Mouse (Mus musculus) ovary, postnatal 14 days (tissue): ENCODE measurements around the gene Itih2.

Experiments
- DNase-seq: peaks from one replicate; pipeline ENCODE4 v3.0.0; 2022; ENCODE audit warnings: low spot score

The Itih2 gene

DNA sequence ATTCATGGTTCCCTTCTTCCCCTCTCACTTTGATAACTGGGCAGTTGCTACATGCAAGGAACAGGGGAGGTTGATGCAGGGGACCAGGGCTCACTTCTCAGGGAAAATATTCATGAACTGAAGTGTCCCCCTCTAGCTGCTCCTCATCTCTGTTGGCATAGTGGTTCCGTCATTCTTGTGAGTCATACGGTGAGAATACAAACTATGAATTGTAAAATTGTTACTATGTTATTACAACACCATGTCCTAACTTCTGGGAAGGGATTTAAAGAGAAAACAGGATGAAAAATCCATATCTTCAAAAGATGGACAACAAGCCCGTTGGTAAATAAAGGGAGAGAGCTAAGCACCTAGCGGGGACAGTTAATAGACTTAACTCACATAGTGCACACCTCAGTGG is at the start of gene Itih2:
Itih2 (minus strand) TSS at position 101 of the 400 bp plus-strand sequence.
- DNase-seq: no peak

- no peak for DNase-seq
Measured at GRCm38 (mm10) chr2:10169991-10170390, 38.8 kb upstream of the Itih2 start.

- no peak for DNase-seq
Measured at GRCm38 (mm10) chr2:10168016-10168415, 36.8 kb upstream of the Itih2 start.

GRCm38 (mm10) chr2:10167283-10167682 is 36.1 kb upstream of the Itih2 start:
- no peak for DNase-seq

DNA sequence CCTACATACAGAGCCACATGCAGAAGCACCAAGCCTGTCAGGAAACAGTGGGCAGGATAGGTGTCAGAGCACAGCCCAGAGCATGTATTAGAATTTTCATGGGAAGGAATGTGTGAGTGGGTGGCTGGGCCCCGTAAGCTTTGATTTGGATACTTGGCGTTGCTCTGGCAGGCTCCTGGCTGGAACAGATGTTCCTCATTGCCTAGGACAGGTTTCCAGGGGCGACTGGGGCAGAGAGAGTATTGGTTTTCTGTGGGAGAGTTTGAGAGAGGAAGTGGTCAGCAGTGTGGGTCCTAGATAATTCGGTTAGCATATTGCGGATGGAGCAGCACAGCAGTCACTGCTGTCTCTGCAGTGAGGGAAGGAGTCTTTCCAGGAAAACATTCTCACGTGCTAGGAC is 35.4 kb upstream of the Itih2 start:
- no peak for DNase-seq

DNA sequence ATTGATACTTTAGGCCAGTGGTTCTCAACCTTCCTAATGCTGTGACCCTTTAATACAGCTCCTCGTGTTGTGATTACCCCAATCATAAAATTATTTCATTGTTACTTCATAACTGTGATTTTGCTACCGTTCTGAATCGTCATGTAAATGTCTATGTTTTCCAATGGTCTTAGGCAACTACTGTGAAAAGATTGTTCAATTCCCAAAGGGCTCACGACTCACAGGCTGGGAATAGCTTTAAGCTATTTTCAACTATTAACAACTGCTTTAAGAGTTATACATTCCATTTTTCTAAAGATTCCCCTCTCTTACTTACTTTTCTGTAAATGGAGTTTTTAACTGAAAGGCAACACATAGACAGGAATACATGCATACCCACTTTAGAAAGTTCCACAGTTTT is 30.8 kb upstream of the Itih2 start:
- DNase-seq: no peak

GRCm38 (mm10) chr2:10157184-10157583 is 26.0 kb upstream of the Itih2 start:
- no peak for DNase-seq

DNA sequence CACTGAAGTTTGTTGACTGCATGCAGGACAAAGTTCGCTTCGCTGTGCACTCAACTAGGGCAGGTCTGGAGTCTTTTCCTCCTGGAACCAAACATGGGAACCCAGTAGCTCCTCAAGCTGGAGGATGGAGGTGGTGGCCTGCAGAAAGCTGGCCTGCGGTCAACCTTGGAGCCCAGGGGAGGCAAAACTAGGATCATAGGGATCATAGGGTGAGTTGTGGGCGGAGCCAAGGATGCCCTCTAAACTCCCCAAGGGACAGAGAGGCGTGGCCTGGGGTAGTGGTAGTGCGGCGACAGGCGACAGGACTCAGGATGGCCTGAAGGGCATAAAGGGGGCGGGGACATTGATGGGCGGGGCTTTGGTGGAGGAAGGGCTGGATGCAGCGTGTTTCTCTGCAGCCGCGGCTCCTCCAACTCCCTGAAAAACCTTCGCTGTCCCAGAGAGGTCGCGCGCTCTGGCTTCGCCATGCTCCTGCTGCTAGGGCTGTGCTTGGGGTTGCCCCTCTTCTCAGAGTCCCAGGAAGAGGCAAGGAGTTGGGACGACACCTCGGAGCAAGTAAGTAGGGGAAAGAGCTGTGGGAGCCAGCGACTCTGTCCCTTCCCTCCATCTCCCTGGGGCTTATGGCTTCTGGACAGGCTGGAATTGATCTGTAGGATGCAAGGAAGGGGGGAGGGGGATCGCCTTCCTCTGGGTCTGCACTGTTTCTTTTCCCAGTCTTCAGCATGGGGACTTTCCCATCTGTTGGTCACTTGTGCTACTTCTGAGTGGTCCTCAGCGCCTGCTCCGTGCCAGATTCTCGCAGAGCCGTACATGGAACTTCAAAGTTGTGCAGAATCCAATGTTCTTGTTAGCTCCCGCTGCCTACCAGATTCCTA is 22.2 kb upstream of the Itih2 start, which contains the start of gene Itih5:
Itih5 (plus strand) TSS at position 371 of the 875 bp plus-strand sequence.
- DNase-seq: no peak

GRCm38 (mm10) chr2:10152590-10152989 is 21.4 kb upstream of the Itih2 start:
- no peak for DNase-seq

- no peak for DNase-seq
Measured at GRCm38 (mm10) chr2:10147176-10147575, 16.0 kb upstream of the Itih2 start.

DNA sequence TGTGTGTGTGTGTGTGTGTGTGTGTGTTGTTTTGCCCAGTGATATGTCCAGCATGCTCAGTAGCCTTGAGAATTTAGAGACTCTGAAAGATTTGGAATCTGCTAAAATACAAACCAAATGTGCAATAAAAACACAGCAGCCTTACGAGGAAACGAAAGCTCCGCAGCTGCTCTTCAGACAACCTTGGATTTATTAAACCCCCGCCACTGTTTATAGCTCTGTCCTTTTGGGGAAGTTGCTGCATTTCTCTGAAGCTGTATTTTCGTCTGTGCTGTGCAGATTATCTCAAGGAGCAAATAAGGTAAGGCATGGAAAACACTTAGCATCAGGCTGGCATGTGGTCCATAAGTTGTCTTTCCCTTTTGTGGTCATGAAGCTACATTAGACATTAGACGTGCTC is 14.3 kb upstream of the Itih2 start:
- no peak for DNase-seq

DNA sequence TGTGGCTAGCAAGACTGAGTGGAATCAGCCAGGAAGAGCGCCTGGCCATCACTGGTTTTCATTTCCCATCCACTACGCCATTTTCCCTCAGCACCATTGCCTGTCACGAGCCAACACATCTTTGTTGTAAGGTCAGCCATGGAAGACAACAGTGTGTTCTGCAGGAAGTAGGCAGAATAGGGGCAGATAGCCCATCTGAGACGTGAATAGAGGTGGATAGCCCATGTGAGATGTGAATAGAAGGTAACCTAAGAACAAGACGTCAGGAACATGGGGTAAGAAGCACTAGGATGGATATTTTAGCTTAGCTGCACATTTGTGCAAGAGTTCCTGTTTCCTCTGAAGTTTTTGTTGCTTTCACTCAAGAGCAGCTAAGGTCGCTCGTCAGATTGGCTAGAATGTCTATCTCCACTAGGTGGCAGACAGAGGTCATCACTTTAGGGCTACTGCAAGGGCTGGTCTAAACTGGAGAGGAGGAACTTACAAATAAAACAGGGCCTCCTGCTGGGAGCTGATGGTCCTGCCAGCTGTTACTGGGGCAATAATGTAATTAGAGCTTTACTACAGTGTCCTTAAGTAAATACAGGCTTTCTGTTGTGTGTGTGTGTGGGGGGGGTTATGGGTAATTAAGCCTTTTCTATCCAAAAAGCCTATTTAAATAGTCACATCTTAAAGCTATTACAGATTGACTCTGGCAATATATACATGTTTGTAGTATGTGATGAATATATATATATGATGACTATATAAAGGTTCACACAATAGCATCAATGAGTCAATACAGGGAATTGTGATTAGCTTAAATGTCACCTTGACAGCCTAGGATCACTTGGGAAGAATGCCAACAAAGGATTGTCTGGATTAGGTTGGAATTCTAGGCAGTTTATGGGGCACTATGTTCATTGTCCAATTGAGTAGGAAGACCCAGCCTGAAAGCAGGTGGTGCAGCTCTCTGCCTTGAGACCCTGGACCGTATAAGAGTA is 11.6 kb upstream of the Itih2 start:
- peak; percentile 46 for DNase-seq

GRCm38 (mm10) chr2:10140456-10140855 is 9.3 kb upstream of the Itih2 start:
- DNase-seq: no peak

GRCm38 (mm10) chr2:10137320-10137719 is 6.1 kb upstream of the Itih2 start:
- no peak for DNase-seq

DNA sequence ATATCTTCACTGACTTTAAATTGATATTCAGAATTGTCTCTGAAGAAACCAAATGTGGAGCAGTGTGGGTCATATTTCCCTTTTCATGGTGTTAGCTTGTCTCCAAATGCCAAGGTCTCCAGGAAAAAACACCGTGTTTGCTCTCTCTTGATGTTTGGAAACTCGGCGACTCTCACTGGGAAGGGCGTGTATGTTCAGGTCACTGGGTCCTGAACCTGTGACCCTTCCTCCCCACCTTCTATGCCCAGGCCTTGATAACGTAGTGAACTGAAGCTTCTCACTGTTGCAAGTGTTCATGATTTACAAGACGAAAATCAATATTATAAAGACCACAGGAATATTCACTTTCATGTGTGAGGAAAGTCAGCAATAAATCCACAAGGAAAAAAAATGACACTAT is 2.7 kb upstream of the Itih2 start:
- DNase-seq: no peak

DNA sequence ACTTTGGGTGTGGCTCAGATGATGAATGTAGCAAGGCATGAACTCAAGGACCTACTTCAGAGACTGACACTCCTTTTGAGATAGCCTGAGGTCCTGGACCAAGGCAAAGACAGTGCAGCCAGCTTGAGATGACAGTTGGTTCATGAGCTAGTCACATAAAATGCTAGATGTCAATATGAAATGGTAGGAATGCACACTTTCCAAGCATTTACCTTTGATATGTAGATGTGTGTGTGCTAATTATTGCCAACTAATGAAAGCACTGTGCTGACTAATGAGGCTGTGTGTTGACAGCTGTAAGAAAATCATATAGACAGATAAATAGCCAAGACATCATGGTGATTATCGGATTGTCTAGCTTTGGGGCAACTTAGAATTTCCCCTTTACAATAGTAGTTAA is 932 bp upstream of the Itih2 start:
- no peak for DNase-seq

- DNase-seq: no peak
Measured at GRCm38 (mm10) chr2:10130341-10130990, 730 bp downstream of the Itih2 start.

- no peak for DNase-seq
Measured at GRCm38 (mm10) chr2:10128571-10128970, 2.6 kb downstream of the Itih2 start.

- no peak for DNase-seq
Measured at GRCm38 (mm10) chr2:10127471-10127870, 3.7 kb downstream of the Itih2 start.

DNA sequence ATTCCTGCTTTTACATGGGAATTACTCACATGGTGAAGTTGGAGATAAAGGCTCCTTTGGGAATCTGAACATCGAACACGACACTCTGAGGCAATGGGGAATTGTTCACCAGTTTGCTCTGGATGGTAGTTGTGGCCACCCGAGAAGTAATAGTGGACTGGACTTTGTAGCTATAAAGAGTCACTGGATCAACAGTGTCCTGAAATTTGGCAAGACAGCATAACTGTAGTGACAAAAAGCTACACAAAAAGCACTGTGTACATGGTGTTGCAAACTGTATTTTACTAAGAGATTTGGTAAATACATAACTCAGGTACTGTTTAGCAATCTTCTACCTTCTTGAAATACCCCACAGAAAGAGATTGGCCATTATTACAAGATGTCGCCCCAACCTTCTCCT is 5.1 kb downstream of the Itih2 start:
- DNase-seq: no peak

DNA sequence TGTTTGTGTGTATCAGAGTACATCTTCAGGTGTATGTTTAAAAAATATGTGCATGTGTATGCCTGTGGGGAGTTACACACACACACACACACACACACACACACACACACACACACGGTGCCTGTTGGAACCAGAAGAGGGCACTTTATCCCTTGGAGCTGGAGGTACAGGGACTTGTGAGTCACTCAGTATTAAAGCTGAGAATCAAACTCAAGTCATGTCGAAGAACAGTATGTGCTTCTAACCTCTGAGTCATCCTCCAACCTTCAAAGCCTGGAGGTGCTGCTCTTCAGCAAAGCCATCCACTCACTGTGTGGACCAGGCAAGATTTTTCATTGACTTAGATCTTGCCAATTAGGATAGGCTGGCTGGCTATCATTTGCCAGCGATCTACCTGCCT is 9.4 kb downstream of the Itih2 start:
- DNase-seq: no peak

GRCm38 (mm10) chr2:10119276-10119675 is 11.9 kb downstream of the Itih2 start:
- DNase-seq: no peak
